Mouse (Mus musculus) hindbrain, embryonic 14.5 days (tissue): Measurements from ENCODE around the gene Ngef. TPM values are rescaled to one million over a fixed set of nuclear protein-coding genes. Genes with fewer than 3 reads are reported as not detected.
"Not testable (repeated sequence)": the region's sequence is repeated elsewhere in the genome, so short reads cannot be mapped to it uniquely, and the experiment has no call there.

Experiments
- ATAC-seq: fragments of 200-750 bp; cut with Nextera tagmentation; 2 replicates; pipeline ENCODE4 v1.8.0; 2017; ENCODE audit warnings: moderate number of reproducible peaks, mild to moderate bottlenecking, moderate TSS enrichment, moderate library complexity; ENCODE audit not compliant: low FRiP score
- DNase-seq: peaks from one replicate; pipeline ENCODE4 v3.0.0-alpha.2; 2015; ENCODE audit warnings: low spot score
- H3K27ac ChIP-seq: fragments of 300-500 bp; sonication (generic); 2 replicates; pipeline ENCODE4 v1.5.1; 2014; ENCODE audit warnings: mild to moderate bottlenecking, moderate library complexity
- H3K27me3 ChIP-seq: fragments of 300-500 bp; sonication (generic); 2 replicates; pipeline ENCODE4 v1.6.1; 2014; ENCODE audit warnings: mild to moderate bottlenecking, low read length, mixed read lengths; ENCODE audit not compliant: control insufficient read depth, insufficient read depth
- H3K36me3 ChIP-seq: fragments of 300-500 bp; sonication (generic); replicated peaks from 2 replicates; pipeline ENCODE4 v1.6.1; 2014; ENCODE audit not compliant: control insufficient read depth, insufficient read depth
- H3K4me1 ChIP-seq: fragments of 300-500 bp; sonication (generic); replicated peaks from 2 replicates; pipeline ENCODE4 v1.6.1; 2014; ENCODE audit warnings: antibody characterized with exemption, low read length, mixed read lengths; ENCODE audit not compliant: control insufficient read depth, insufficient read depth
- H3K4me2 ChIP-seq: fragments of 300-500 bp; sonication (generic); replicated peaks from 2 replicates; pipeline ENCODE4 v1.6.1; 2014; ENCODE audit warnings: mild to moderate bottlenecking, moderate library complexity
- H3K4me3 ChIP-seq: fragments of 300-500 bp; sonication (generic); replicated peaks from 2 replicates; pipeline ENCODE4 v1.5.1; 2014; ENCODE audit warnings: mild to moderate bottlenecking, low read length
- H3K9ac ChIP-seq: fragments of 300-500 bp; sonication (generic); 2 replicates; pipeline ENCODE4 v1.6.1; 2014
- H3K9me3 ChIP-seq: fragments of 300-500 bp; sonication (generic); 2 replicates; pipeline ENCODE4 v1.6.1; 2016; ENCODE audit warnings: low read length; ENCODE audit not compliant: control insufficient read depth
- WGBS: fragments of 180-500 bp; shearing (Covaris S2); extraction: QIAGEN DNeasy Blood & Tissue Kit; methylation state at CpG from one replicate; pipeline ENCODE4 v1.1.7; 2014; 5-methylcytosine and 5-hydroxymethylcytosine counted together
- polyA plus RNA-seq: library from polyadenylated mRNA; unstranded; fragments of >200 nt; fragmentation: Nextera tagmentation; extraction: Ambion mirVana; gene quantifications from 2 replicates; pipeline ENCODE4 v1.2.1, GENCODE M21; 2014

Gene Ngef
- polyA plus RNA-seq, 1 experiment from 2014 or later: 15.4 TPM

GRCm38 (mm10) chr1:87471914-87472313 lies 101.8 kb downstream of the Ngef start:
- no peak overlapping the region for H3K4me3 ChIP-seq
- 75% methylated on average over 7 of the region's 7 CpGs for WGBS
- ATAC-seq: no peak
- peaks cover 19% of the 10 kb centered on the region; the same call in 1 of the 2 replicates for H3K27me3 ChIP-seq
- H3K4me1 ChIP-seq: peaks cover 7% of the 10 kb centered on the region; the same call in 1 of the 2 replicates
- no peak for DNase-seq
- H3K36me3 ChIP-seq: no peaks in the 10 kb centered on the region
- no peak overlapping the region for H3K4me2 ChIP-seq
- no peak overlapping the region for H3K27ac ChIP-seq
- no peaks in the 10 kb centered on the region for H3K9me3 ChIP-seq
- no peak overlapping the region for H3K9ac ChIP-seq

- H3K36me3 ChIP-seq, H3K9me3 ChIP-seq, H3K9ac ChIP-seq, DNase-seq, ATAC-seq, H3K27ac ChIP-seq, H3K4me3 ChIP-seq, H3K27me3 ChIP-seq, H3K4me2 ChIP-seq, H3K4me1 ChIP-seq: not testable (repeated sequence)
- 51% methylated on average over 9 of the region's 10 CpGs for WGBS
Observed at GRCm38 (mm10) chr1:87469971-87470370, 103.7 kb downstream of the Ngef start, which contains the start of gene Snorc. Snorc (plus strand) TSS chr1:87470271.

GRCm38 (mm10) chr1:87468321-87468720 lies 105.3 kb downstream of the Ngef start:
- Histone ChIP-seq H3K27me3 (no peaks in the 10 kb centered on the region), H3K9ac (no peak overlapping the region), H3K4me1 (no peaks in the 10 kb centered on the region), H3K4me3 (no peak overlapping the region), H3K27ac (no peak overlapping the region), H3K4me2 (no peak overlapping the region), H3K9me3 (no peaks in the 10 kb centered on the region), H3K36me3 (no peaks in the 10 kb centered on the region)
- ATAC-seq: no peak
- DNase-seq: peak; percentile 61
- WGBS: 76% methylated on average over 6 of the region's 6 CpGs

GRCm38 (mm10) chr1:87467469-87467868 lies 106.2 kb downstream of the Ngef start:
- no peak overlapping the region for H3K4me2 ChIP-seq
- H3K9me3 ChIP-seq: no peaks in the 10 kb centered on the region
- H3K9ac ChIP-seq: no peak overlapping the region
- no peak overlapping the region for H3K4me3 ChIP-seq
- no peaks in the 10 kb centered on the region for H3K4me1 ChIP-seq
- no peak overlapping the region for H3K27ac ChIP-seq
- H3K27me3 ChIP-seq: no peaks in the 10 kb centered on the region
- no peak for DNase-seq
- no peak for ATAC-seq
- H3K36me3 ChIP-seq: no peaks in the 10 kb centered on the region
- WGBS: 87% methylated on average over 9 of the region's 9 CpGs

GRCm38 (mm10) chr1:87459856-87460255 lies 113.8 kb downstream of the Ngef start:
- not testable (repeated sequence) for DNase-seq, H3K9me3 ChIP-seq, H3K4me2 ChIP-seq, ATAC-seq, H3K4me3 ChIP-seq, H3K27ac ChIP-seq, H3K9ac ChIP-seq, H3K36me3 ChIP-seq, H3K4me1 ChIP-seq, H3K27me3 ChIP-seq
- 94% methylated on average over 6 of the region's 7 CpGs for WGBS

- Histone ChIP-seq H3K4me1 (no peaks in the 10 kb centered on the region), H3K36me3 (no peaks in the 10 kb centered on the region), H3K4me2 (no peak overlapping the region), H3K27me3 (no peaks in the 10 kb centered on the region), H3K9ac (no peak overlapping the region), H3K4me3 (no peak overlapping the region), H3K27ac (no peak overlapping the region), H3K9me3 (no peaks in the 10 kb centered on the region)
- 90% methylated on average over 4 of the region's 4 CpGs for WGBS
- DNase-seq (no peak), ATAC-seq (no peak)
Observed at GRCm38 (mm10) chr1:87458045-87458444, 115.6 kb downstream of the Ngef start.

GRCm38 (mm10) chr1:87456425-87456824 lies 117.2 kb downstream of the Ngef start:
- Histone ChIP-seq H3K9me3 (no peaks in the 10 kb centered on the region), H3K27me3 (no peaks in the 10 kb centered on the region), H3K36me3 (no peaks in the 10 kb centered on the region), H3K4me2 (no peak overlapping the region), H3K9ac (no peak overlapping the region), H3K4me1 (no peaks in the 10 kb centered on the region), H3K4me3 (no peak overlapping the region), H3K27ac (no peak overlapping the region)
- WGBS: 92% methylated on average over 1 of the region's 1 CpGs
- no peak for DNase-seq
- ATAC-seq: no peak

GRCm38 (mm10) chr1:87449432-87449831 lies 124.2 kb downstream of the Ngef start:
- 87% methylated on average over 4 of the region's 4 CpGs for WGBS
- ATAC-seq: no peak

GRCm38 (mm10) chr1:87447183-87448104 lies 126.2 kb downstream of the Ngef start:
- peaks cover 80% of the 10 kb centered on the region for H3K36me3 ChIP-seq
- no peaks in the 10 kb centered on the region for H3K9me3 ChIP-seq
- no peak overlapping the region for H3K4me3 ChIP-seq
- ATAC-seq (peak; percentile 64; the same call in 1 of the 2 replicates), DNase-seq (peak; percentile 78)
- H3K27me3 ChIP-seq: no peaks in the 10 kb centered on the region
- H3K27ac ChIP-seq: no peak overlapping the region
- H3K4me1 ChIP-seq: no peaks in the 10 kb centered on the region
- H3K9ac ChIP-seq: no peak overlapping the region
- H3K4me2 ChIP-seq: no peak overlapping the region
- 36% methylated on average over 5 of the region's 5 CpGs for WGBS

More at GRCm38 (mm10) chr1:87449432-87449831, 124.2 kb downstream of the Ngef start:
- no peak for DNase-seq
- Histone ChIP-seq H3K4me2 (no peak overlapping the region), H3K27me3 (no peaks in the 10 kb centered on the region), H3K36me3 (peaks cover 60% of the 10 kb centered on the region), H3K4me3 (no peak overlapping the region), H3K9ac (no peak overlapping the region), H3K4me1 (no peaks in the 10 kb centered on the region), H3K27ac (no peak overlapping the region), H3K9me3 (no peaks in the 10 kb centered on the region)
